Mouse (Mus musculus): ENCODE data around the gene Gria1.

DNA sequence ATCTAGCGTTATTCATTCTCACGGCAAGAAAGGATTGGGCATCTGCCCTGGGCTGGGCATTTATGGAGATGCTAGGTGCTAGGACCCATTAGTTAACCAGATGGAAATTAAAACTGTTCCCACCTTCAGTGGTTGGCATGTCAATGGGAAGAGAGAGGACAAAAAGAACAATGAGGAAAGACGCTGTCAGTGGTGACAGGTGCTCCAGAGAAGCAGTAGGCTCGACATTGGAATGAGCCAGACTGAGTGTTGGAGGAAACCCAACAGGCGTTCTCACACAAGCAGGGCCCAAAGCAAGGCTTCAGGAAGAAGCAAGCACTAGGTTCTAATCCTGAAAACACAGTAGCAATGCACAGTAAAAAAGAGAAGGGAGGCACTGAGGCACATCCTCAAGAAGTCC lies 203.4 kb downstream of the Gria1 start:
- TF ChIP-seq USF1 (IDR thresholded peaks at IDR 0.05; ENCODE audit: low read depth) (no peak), CEBPB (IDR thresholded peaks at IDR 0.05; ENCODE audit: low read depth) (no peak), CTCF (IDR thresholded peaks at IDR 0.05; ENCODE audit: control insufficient read depth, insufficient read depth, insufficient read length) (no peak)
